Mouse (Mus musculus) midbrain, embryonic 12.5 days (tissue): Measurements from ENCODE around the gene Fars2. TPM values are rescaled to one million over a fixed set of nuclear protein-coding genes. Genes with fewer than 3 reads are reported as not detected.

ENCODE experiments used
- ATAC-seq: fragments of 200-750 bp; cut with Nextera tagmentation; 2 replicates; pipeline ENCODE4 v1.8.0; 2017; ENCODE audit warnings: low read depth, moderate TSS enrichment, moderate library complexity; ENCODE audit not compliant: low FRiP score
- H3K27ac ChIP-seq: fragments of 300-500 bp; sonication (generic); replicated peaks from 2 replicates; pipeline ENCODE4 v1.5.1; 2016; ENCODE audit warnings: mild to moderate bottlenecking
- H3K27me3 ChIP-seq: fragments of 300-500 bp; sonication (generic); 2 replicates; pipeline ENCODE4 v1.6.1; 2016; ENCODE audit warnings: mild to moderate bottlenecking
- H3K36me3 ChIP-seq: fragments of 300-500 bp; sonication (generic); 2 replicates; pipeline ENCODE4 v1.6.1; 2016
- H3K4me1 ChIP-seq: fragments of 300-500 bp; sonication (generic); 2 replicates; pipeline ENCODE4 v1.6.1; 2016
- H3K4me2 ChIP-seq: fragments of 300-500 bp; sonication (generic); replicated peaks from 2 replicates; pipeline ENCODE4 v1.6.1; 2016; ENCODE audit warnings: mild to moderate bottlenecking, moderate library complexity
- H3K4me3 ChIP-seq: fragments of 300-500 bp; sonication (generic); 2 replicates; pipeline ENCODE4 v1.5.1; 2016; ENCODE audit warnings: mild to moderate bottlenecking
- H3K9ac ChIP-seq: fragments of 300-500 bp; sonication (generic); replicated peaks from 2 replicates; pipeline ENCODE4 v1.6.1; 2016; ENCODE audit warnings: mild to moderate bottlenecking, moderate library complexity
- H3K9me3 ChIP-seq: fragments of 300-500 bp; sonication (generic); 2 replicates; pipeline ENCODE4 v1.6.1; 2016; ENCODE audit warnings: mild to moderate bottlenecking
- WGBS: fragments of 180-500 bp; shearing (Covaris S2); methylation state at CpG from one replicate; pipeline ENCODE4 v1.1.7; 2016; 5-methylcytosine and 5-hydroxymethylcytosine counted together
- polyA plus RNA-seq: library from polyadenylated mRNA; unstranded; fragments of >200 nt; fragmentation: Nextera tagmentation; extraction: Ambion mirVana; gene quantifications from 2 replicates; pipeline ENCODE4 v1.2.1, GENCODE M21; 2016

Gene Fars2
- polyA plus RNA-seq, 1 experiment from 2014 or later: 29.9 TPM

DNA sequence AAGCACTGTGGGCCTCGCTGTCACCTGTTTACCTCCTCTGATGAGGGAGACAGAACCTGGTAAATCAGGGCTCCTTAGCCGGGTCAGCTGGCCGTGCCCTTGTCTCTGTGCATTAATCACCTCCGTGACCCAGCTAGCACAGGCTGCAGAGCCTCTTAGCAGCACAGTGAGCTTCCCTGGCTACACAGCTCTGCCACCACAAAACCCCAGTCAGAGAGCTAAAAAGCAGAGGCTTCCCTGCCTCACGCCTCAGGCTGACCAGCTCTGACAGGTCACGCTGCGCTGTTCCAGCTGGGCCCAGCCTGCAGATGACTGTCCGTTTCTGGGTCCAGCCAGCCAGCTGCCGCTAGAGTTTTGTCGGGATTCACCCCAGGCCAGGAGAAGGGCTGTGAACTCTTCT, 423.0 kb downstream of the Fars2 start:
- no peak for ATAC-seq
- WGBS: 51% methylated on average over 10 of the region's 10 CpGs
- Histone ChIP-seq H3K27me3 (no peaks in the 10 kb centered on the region), H3K9ac (no peak overlapping the region), H3K4me2 (no peak overlapping the region), H3K27ac (peak overlapping the region; percentile 36; the same call in 1 of the 2 replicates), H3K9me3 (no peaks in the 10 kb centered on the region), H3K4me1 (peaks cover 24% of the 10 kb centered on the region), H3K4me3 (no peak overlapping the region), H3K36me3 (no peaks in the 10 kb centered on the region)

DNA sequence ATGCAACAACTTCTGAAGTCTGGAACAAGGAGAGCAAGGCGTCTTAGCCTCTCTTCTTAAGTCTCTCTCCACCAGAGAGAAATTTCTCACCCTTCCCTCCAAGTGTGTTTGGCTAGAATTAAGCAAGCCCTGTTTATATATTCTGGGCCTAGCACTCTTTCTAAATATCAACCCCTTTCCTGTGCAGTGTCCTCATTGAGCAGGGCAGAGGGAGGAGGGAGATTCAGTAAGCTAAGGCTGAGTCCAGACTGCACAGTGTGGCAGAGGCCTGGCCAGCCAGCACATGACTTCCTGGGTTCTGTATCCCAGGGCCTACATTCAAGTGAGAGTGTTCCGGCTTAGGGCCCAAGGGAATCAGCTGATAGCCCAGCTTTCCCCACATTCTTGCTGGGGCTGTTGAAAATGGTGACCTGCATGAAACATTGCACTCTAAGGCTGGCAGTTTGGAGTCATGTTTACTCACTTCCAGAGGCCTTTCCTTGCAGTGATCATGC, 424.1 kb downstream of the Fars2 start:
- Histone ChIP-seq H3K9me3 (no peaks in the 10 kb centered on the region), H3K4me1 (peaks cover 24% of the 10 kb centered on the region), H3K4me3 (no peak overlapping the region), H3K9ac (no peak overlapping the region), H3K27ac (no peak overlapping the region), H3K4me2 (no peak overlapping the region), H3K27me3 (no peaks in the 10 kb centered on the region), H3K36me3 (no peaks in the 10 kb centered on the region)
- ATAC-seq: no peak
- WGBS: 87% methylated on average over 2 of the region's 2 CpGs

DNA sequence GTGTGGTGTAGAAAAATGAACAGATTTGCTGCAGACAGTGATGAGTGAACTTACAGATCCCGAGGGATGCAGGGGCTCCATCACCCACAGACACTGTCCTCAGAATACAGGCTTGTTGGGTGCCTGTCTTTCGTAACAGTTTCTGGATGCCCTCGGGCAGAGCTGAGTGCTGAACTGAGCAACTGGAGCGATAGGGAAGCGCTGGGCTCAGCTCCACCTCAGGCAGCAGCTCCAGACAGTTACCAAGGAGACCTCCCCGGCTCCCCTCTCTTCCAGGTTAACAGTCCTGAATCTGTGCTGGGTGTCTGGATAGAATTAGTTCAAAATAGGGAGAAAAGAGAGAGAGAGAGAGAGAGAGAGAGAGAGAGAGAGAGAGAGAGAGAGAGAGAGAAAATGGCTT, 433.5 kb downstream of the Fars2 start:
- 65% methylated on average over 6 of the region's 6 CpGs for WGBS
- no peaks in the 10 kb centered on the region for H3K27me3 ChIP-seq
- no peak for ATAC-seq
- H3K4me1 ChIP-seq: no peaks in the 10 kb centered on the region
- no peak overlapping the region for H3K9ac ChIP-seq
- no peak overlapping the region for H3K4me3 ChIP-seq
- no peak overlapping the region for H3K27ac ChIP-seq
- no peak overlapping the region for H3K4me2 ChIP-seq
- no peaks in the 10 kb centered on the region for H3K9me3 ChIP-seq
- H3K36me3 ChIP-seq: no peaks in the 10 kb centered on the region

- no peak for ATAC-seq
- WGBS: 84% methylated on average over 3 of the region's 3 CpGs
Measured at GRCm38 (mm10) chr13:36552522-36553246, 435.5 kb downstream of the Fars2 start.

GRCm38 (mm10) chr13:36553247-36553642, 436.0 kb downstream of the Fars2 start:
- Histone ChIP-seq H3K4me3 (no peak overlapping the region), H3K9me3 (no peaks in the 10 kb centered on the region), H3K4me2 (no peak overlapping the region), H3K27me3 (no peaks in the 10 kb centered on the region), H3K9ac (no peak overlapping the region), H3K36me3 (no peaks in the 10 kb centered on the region), H3K4me1 (no peaks in the 10 kb centered on the region), H3K27ac (no peak overlapping the region)
- no peak for ATAC-seq
- WGBS: 81% methylated on average over 5 of the region's 5 CpGs

More at GRCm38 (mm10) chr13:36552522-36553246, 435.5 kb downstream of the Fars2 start:
- H3K27ac ChIP-seq: no peak overlapping the region
- no peaks in the 10 kb centered on the region for H3K36me3 ChIP-seq
- no peaks in the 10 kb centered on the region for H3K9me3 ChIP-seq
- no peak overlapping the region for H3K9ac ChIP-seq
- no peak overlapping the region for H3K4me2 ChIP-seq
- H3K4me3 ChIP-seq: no peak overlapping the region
- no peaks in the 10 kb centered on the region for H3K27me3 ChIP-seq
- H3K4me1 ChIP-seq: no peaks in the 10 kb centered on the region

DNA sequence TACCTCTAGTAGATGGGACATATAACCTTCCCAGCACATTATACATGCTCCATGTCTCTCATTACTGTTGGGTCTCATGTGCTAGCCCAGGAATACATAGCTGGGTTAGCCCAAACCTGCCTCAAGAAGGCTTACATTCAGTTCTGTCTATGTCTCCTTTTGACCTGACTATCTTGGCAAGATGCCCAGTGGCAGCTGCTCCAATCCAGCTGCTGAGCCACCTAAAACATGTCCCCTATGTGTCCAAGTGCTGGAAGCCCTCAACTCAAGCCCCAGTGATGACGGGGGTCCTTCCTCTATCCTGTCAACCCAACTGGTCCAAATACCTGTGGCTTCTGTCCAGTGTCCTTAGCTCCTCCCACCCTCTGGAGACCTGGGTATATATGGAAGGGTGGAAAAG, 437.5 kb downstream of the Fars2 start:
- no peak for ATAC-seq
- H3K27ac ChIP-seq: no peak overlapping the region
- no peaks in the 10 kb centered on the region for H3K27me3 ChIP-seq
- H3K4me2 ChIP-seq: no peak overlapping the region
- H3K4me3 ChIP-seq: no peak overlapping the region
- H3K36me3 ChIP-seq: no peaks in the 10 kb centered on the region
- H3K9ac ChIP-seq: no peak overlapping the region
- H3K9me3 ChIP-seq: no peaks in the 10 kb centered on the region
- no peaks in the 10 kb centered on the region for H3K4me1 ChIP-seq
- WGBS: 93% methylated on average over 1 of the region's 1 CpGs

DNA sequence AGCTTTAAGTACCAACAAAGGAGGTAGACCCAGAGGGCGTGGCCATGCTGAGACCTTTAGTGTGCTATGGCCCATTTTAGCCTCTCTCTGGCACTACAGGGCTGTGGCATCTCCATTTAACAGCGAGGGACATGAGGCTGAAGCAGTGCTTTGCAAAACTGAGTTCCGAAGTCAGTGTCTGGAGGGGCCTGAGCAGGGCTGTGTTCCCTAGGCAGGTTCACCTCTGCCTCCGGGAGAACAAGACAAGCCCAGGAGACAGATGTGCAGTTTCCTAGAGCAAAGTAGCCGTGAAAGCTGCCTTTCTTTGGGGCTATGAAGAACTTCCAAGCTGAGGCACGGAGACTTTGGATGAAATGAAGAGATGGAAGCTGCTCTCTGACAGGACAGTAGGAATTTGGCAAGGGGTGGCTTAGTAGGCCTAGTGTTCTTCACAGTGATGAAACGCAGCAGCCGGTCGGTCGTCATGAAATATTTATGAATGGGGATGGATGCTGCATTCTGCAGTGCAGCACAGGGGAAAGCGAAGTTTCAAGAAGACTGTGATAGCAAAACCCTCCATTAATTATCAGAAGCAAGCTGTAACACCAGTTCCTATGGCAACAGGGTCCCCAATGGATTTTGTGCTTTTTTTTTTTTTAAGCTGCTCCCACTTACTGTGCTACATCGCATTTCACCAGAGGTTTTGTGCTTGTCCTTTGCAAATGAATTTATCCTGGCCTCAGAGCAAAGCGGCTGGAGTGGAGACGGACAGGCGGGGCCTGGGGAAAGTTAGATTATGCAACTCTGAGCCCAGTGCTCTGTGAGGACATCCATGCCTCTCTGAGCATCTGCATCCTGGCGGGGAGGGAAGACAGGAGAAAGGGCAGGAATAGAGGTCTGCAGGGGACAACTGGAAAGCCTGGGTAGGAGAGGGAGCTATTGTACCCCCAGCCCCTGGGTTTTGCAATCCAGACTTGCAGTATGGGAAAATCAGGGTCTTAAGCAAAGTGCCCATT, 445.5 kb downstream of the Fars2 start:
- 36% methylated on average over 16 of the region's 16 CpGs for WGBS
- H3K4me2 ChIP-seq: peak overlapping the region; percentile 2

DNA sequence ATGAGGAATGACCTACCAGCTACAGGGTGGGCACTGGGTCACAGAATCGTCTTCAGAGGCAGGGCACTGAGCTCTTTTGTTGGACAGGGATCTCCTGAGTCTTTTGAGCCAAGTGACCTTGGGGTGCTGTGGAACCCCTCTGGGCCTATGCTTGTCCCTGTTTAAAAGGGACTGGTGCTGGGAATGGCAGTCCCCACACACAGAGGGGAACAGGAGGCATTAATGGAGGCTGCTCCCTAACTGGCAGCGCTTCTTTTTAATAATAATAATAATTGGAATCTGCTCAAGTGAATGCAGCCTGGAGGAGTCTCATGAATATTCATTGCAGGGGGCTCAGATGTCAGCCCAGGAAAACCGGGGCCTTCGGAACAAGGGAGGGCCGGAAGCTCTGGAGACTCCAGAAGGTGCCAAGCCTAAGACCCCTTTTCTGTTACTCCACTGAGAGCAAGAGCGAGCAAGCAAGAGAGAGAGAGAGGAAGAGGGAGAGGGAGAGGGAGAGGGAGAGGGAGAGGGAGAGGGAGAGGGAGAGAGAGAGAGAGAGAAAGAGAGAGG, 447.6 kb downstream of the Fars2 start:
- Histone ChIP-seq H3K27me3 (no peaks in the 10 kb centered on the region), H3K36me3 (no peaks in the 10 kb centered on the region), H3K27ac (peak overlapping the region; percentile 79), H3K9ac (no peak overlapping the region), H3K4me1 (peaks cover 33% of the 10 kb centered on the region), H3K4me2 (no peak overlapping the region), H3K9me3 (no peaks in the 10 kb centered on the region), H3K4me3 (no peak overlapping the region)
- WGBS: 8% methylated on average over 5 of the region's 6 CpGs
- ATAC-seq: peak; percentile 50; the same call in 1 of the 2 replicates

More for the DNA sequence above, 445.5 kb downstream of the Fars2 start:
- Histone ChIP-seq H3K9ac (no peak overlapping the region), H3K9me3 (no peaks in the 10 kb centered on the region), H3K36me3 (no peaks in the 10 kb centered on the region), H3K27me3 (no peaks in the 10 kb centered on the region), H3K27ac (peak overlapping the region; percentile 79), H3K4me1 (peaks cover 33% of the 10 kb centered on the region), H3K4me3 (no peak overlapping the region)
- peak; percentile 73 for ATAC-seq

DNA sequence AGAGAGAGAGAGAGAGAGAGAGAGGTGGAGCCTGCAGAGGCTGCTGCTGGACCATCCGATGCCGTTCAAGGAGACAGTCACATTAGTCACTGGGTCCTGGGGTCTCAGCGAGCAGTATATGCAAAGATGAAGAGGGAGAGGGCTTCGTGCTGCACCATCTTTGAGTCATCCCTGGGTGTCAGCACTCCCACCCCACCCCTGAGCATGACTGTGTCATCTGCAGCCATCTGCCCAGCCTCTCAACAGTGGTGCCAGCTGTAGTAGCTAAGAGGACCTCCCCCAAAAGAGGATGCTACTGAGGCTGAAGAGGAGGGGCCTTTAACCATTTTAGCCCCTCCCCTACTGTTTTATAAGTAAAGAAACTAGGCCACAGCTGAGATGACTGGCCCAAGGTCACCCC, 459.6 kb downstream of the Fars2 start:
- no peaks in the 10 kb centered on the region; the same call in 1 of the 2 replicates for H3K27me3 ChIP-seq

GRCm38 (mm10) chr13:36577916-36578568, 460.8 kb downstream of the Fars2 start:
- Histone ChIP-seq H3K27ac (peak overlapping the region; percentile 20; the same call in 1 of the 2 replicates), H3K9me3 (no peaks in the 10 kb centered on the region), H3K36me3 (no peaks in the 10 kb centered on the region), H3K4me1 (peaks cover 20% of the 10 kb centered on the region), H3K9ac (no peak overlapping the region), H3K27me3 (peaks cover 5% of the 10 kb centered on the region; the same call in 1 of the 2 replicates), H3K4me2 (peak overlapping the region; percentile 62; the same call in 1 of the 2 replicates), H3K4me3 (no peak overlapping the region)
- WGBS: 66% methylated on average over 7 of the region's 7 CpGs
- ATAC-seq: peak; percentile 21

More for the DNA sequence above, 459.6 kb downstream of the Fars2 start:
- H3K36me3 ChIP-seq: no peaks in the 10 kb centered on the region
- no peak overlapping the region for H3K27ac ChIP-seq
- no peak overlapping the region for H3K4me3 ChIP-seq
- no peak overlapping the region for H3K4me2 ChIP-seq
- ATAC-seq: no peak
- WGBS: 71% methylated on average over 4 of the region's 4 CpGs
- no peak overlapping the region for H3K9ac ChIP-seq
- H3K9me3 ChIP-seq: no peaks in the 10 kb centered on the region
- peaks cover 9% of the 10 kb centered on the region for H3K4me1 ChIP-seq

DNA sequence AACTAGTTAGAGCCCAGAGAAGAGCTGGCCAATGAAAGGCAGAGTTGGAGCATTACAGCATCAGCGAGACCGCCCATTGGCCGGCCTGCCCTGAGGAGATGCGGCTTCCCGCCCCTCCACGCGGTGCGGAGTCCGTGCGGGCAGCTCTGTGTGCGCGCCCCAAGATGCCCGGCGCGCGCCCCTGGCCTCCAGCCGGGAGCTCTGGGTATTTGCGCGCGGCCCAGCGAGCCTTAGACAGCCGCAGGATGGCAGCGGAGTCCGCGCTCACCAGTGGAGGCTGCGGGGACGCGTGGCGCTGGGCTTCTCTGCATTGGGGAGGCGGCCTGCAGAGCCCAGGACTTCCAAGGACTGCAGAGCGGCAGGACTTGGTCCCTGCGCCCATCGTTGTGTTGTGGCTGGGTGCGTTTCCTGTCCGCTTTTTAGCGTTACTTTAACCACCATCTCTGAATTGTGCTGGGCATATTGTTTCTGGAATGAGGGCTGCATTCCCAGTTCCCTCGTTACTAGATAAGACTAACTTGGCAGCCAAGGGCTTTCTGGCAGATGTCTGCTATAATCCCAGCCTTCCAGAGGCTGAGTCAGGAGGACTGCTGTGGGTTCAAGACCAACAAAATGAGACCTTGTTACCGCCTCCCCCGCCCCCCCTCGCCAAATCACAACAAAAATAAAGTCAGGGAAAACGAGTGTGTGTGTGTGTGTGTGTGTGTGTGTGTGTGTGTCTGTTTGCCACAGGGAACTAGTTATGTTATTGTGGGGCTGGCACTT, 461.5 kb downstream of the Fars2 start:
- Histone ChIP-seq H3K27ac (peak overlapping the region; percentile 84), H3K4me3 (peak overlapping the region; percentile 47), H3K4me1 (peaks cover 27% of the 10 kb centered on the region), H3K4me2 (peak overlapping the region; percentile 62), H3K36me3 (no peaks in the 10 kb centered on the region), H3K9me3 (no peaks in the 10 kb centered on the region), H3K27me3 (peaks cover 5% of the 10 kb centered on the region; the same call in 1 of the 2 replicates), H3K9ac (peak overlapping the region; percentile 67)
- peak; percentile 94 for ATAC-seq
- WGBS: 3% methylated on average over 41 of the region's 41 CpGs
